Mouse (Mus musculus): Measurements from ENCODE around the gene Galnt17. TPM values are rescaled to one million over a fixed set of nuclear protein-coding genes. Genes with fewer than 3 reads are reported as not detected.
A peak's percentile ranks its signal among the peaks of the same experiment; 100 is the strongest.

Gene Galnt17
- polyA plus RNA-seq, 1 experiment from 2014 or later, result 0.81 TPM

GRCm38 (mm10) chr5:130875391-130875790 lies 432.9 kb downstream of the Galnt17 start:
- H3K27me3 ChIP-seq (ENCODE audit: control insufficient read depth, insufficient read depth, low read length), result no peaks in the 10 kb centered on the region
- H3K9ac ChIP-seq (ENCODE audit: low read length), result no peak overlapping the region
- H3K4me3 ChIP-seq (ENCODE audit: low read depth, low read length), result no peak overlapping the region
- TF ChIP-seq EP300 (optimal IDR thresholded peaks at IDR 0.05) (no peak), CTCF (IDR thresholded peaks at IDR 0.05; ENCODE audit: low read depth) (no peak)
- H3K4me1 ChIP-seq (replicated peaks; ENCODE audit: control insufficient read depth, insufficient read depth), result no peaks in the 10 kb centered on the region
- H3K4me2 ChIP-seq (replicated peaks; ENCODE audit: low read depth), result no peak overlapping the region
- no peaks in the 10 kb centered on the region for H3K9me3 ChIP-seq (ENCODE audit: control insufficient read depth, low read length)
- no peak for ATAC-seq (ENCODE audit: low FRiP score, low TSS enrichment)
- no peak overlapping the region for H3K27ac ChIP-seq (replicated peaks)
- WGBS, result 89% methylated on average over 3 of the region's 3 CpGs
- DNase-seq (ENCODE audit: low spot score), result no peak
- H3K36me3 ChIP-seq (ENCODE audit: control insufficient read depth, insufficient read depth, low read length), result no peaks in the 10 kb centered on the region

GRCm38 (mm10) chr5:130871086-130871485 lies 437.2 kb downstream of the Galnt17 start:
- no peak for TF ChIP-seq CTCF (IDR thresholded peaks at IDR 0.05; ENCODE audit: low read depth)
- H3K4me1 ChIP-seq (replicated peaks; ENCODE audit: control insufficient read depth, insufficient read depth), result no peaks in the 10 kb centered on the region
- no peak overlapping the region for H3K4me3 ChIP-seq (ENCODE audit: low read depth, low read length)
- no peak overlapping the region for H3K4me2 ChIP-seq (replicated peaks; ENCODE audit: low read depth)
- H3K27me3 ChIP-seq (ENCODE audit: control insufficient read depth, insufficient read depth, low read length), result no peaks in the 10 kb centered on the region
- no peak overlapping the region for H3K27ac ChIP-seq (replicated peaks)
- H3K9me3 ChIP-seq (ENCODE audit: control insufficient read depth, low read length), result no peaks in the 10 kb centered on the region
- no peaks in the 10 kb centered on the region for H3K36me3 ChIP-seq (ENCODE audit: control insufficient read depth, insufficient read depth, low read length)
- 50% methylated on average over 8 of the region's 8 CpGs for WGBS
- DNase-seq (ENCODE audit: low spot score), result no peak
- ATAC-seq (ENCODE audit: low FRiP score, low TSS enrichment), result no peak
- no peak overlapping the region for H3K9ac ChIP-seq (ENCODE audit: low read length)

- H3K4me3 ChIP-seq (ENCODE audit: low read depth, low read length), result no peak overlapping the region
- TF ChIP-seq EP300 (optimal IDR thresholded peaks at IDR 0.05), result no peak
- TF ChIP-seq CTCF (IDR thresholded peaks at IDR 0.05; ENCODE audit: low read depth), result peak; percentile 57
- no peak overlapping the region for H3K4me2 ChIP-seq (replicated peaks; ENCODE audit: low read depth)
- DNase-seq (ENCODE audit: low spot score) (no peak), ATAC-seq (ENCODE audit: low FRiP score, low TSS enrichment) (no peak)
- no peaks in the 10 kb centered on the region for H3K4me1 ChIP-seq (replicated peaks; ENCODE audit: control insufficient read depth, insufficient read depth)
- H3K27me3 ChIP-seq (ENCODE audit: control insufficient read depth, insufficient read depth, low read length), result no peaks in the 10 kb centered on the region
- H3K36me3 ChIP-seq (ENCODE audit: control insufficient read depth, insufficient read depth, low read length), result no peaks in the 10 kb centered on the region
- H3K9ac ChIP-seq (ENCODE audit: low read length), result no peak overlapping the region
- H3K27ac ChIP-seq (replicated peaks), result no peak overlapping the region
- H3K9me3 ChIP-seq (ENCODE audit: control insufficient read depth, low read length), result no peaks in the 10 kb centered on the region
- 85% methylated on average over 1 of the region's 1 CpGs for WGBS
These were observed 438.4 kb downstream of the Galnt17 start for GRCm38 (mm10) chr5:130869869-130870268.

- no peaks in the 10 kb centered on the region for H3K4me1 ChIP-seq (replicated peaks; ENCODE audit: control insufficient read depth, insufficient read depth)
- H3K4me2 ChIP-seq (replicated peaks; ENCODE audit: low read depth), result no peak overlapping the region
- no peak overlapping the region for H3K4me3 ChIP-seq (ENCODE audit: low read depth, low read length)
- no peaks in the 10 kb centered on the region for H3K36me3 ChIP-seq (ENCODE audit: control insufficient read depth, insufficient read depth, low read length)
- H3K9ac ChIP-seq (ENCODE audit: low read length), result no peak overlapping the region
- no peak overlapping the region for H3K27ac ChIP-seq (replicated peaks)
- no peaks in the 10 kb centered on the region for H3K9me3 ChIP-seq (ENCODE audit: control insufficient read depth, low read length)
- ATAC-seq (ENCODE audit: low FRiP score, low TSS enrichment) (no peak), DNase-seq (ENCODE audit: low spot score) (peak; percentile 21)
- no peak for TF ChIP-seq EP300 (optimal IDR thresholded peaks at IDR 0.05)
- TF ChIP-seq CTCF (IDR thresholded peaks at IDR 0.05; ENCODE audit: low read depth), result peak; percentile 71
- H3K27me3 ChIP-seq (ENCODE audit: control insufficient read depth, insufficient read depth, low read length), result no peaks in the 10 kb centered on the region
- WGBS, result 59% methylated on average over 5 of the region's 5 CpGs
These were observed 446.0 kb downstream of the Galnt17 start for GRCm38 (mm10) chr5:130862302-130862701.

GRCm38 (mm10) chr5:130859736-130860135 lies 448.6 kb downstream of the Galnt17 start:
- H3K4me3 ChIP-seq (ENCODE audit: low read depth, low read length), result no peak overlapping the region
- 42% methylated on average over 5 of the region's 6 CpGs for WGBS
- no peaks in the 10 kb centered on the region for H3K27me3 ChIP-seq (ENCODE audit: control insufficient read depth, insufficient read depth, low read length)
- no peaks in the 10 kb centered on the region for H3K4me1 ChIP-seq (replicated peaks; ENCODE audit: control insufficient read depth, insufficient read depth)
- H3K36me3 ChIP-seq (ENCODE audit: control insufficient read depth, insufficient read depth, low read length), result no peaks in the 10 kb centered on the region
- no peaks in the 10 kb centered on the region for H3K9me3 ChIP-seq (ENCODE audit: control insufficient read depth, low read length)
- H3K4me2 ChIP-seq (replicated peaks; ENCODE audit: low read depth), result no peak overlapping the region
- DNase-seq (ENCODE audit: low spot score), result no peak
- no peak overlapping the region for H3K27ac ChIP-seq (replicated peaks)
- no peak for ATAC-seq (ENCODE audit: low FRiP score, low TSS enrichment)
- TF ChIP-seq EP300 (optimal IDR thresholded peaks at IDR 0.05), result no peak
- peak; percentile 57 for TF ChIP-seq CTCF (IDR thresholded peaks at IDR 0.05; ENCODE audit: low read depth)
- H3K9ac ChIP-seq (ENCODE audit: low read length), result no peak overlapping the region

- Histone ChIP-seq H3K4me1 (replicated peaks; ENCODE audit: control insufficient read depth, insufficient read depth) (no peaks in the 10 kb centered on the region), H3K9me3 (ENCODE audit: control insufficient read depth, low read length) (no peaks in the 10 kb centered on the region), H3K27ac (replicated peaks) (no peak overlapping the region), H3K36me3 (ENCODE audit: control insufficient read depth, insufficient read depth, low read length) (no peaks in the 10 kb centered on the region), H3K4me2 (replicated peaks; ENCODE audit: low read depth) (no peak overlapping the region), H3K27me3 (ENCODE audit: control insufficient read depth, insufficient read depth, low read length) (no peaks in the 10 kb centered on the region), H3K9ac (ENCODE audit: low read length) (no peak overlapping the region), H3K4me3 (ENCODE audit: low read depth, low read length) (no peak overlapping the region)
- TF ChIP-seq EP300 (optimal IDR thresholded peaks at IDR 0.05), result no peak
- no peak for TF ChIP-seq CTCF (IDR thresholded peaks at IDR 0.05; ENCODE audit: low read depth)
- ATAC-seq (ENCODE audit: low FRiP score, low TSS enrichment), result peak; percentile 31; the same call in 1 of the 2 replicates
- WGBS, result 63% methylated on average over 3 of the region's 3 CpGs
- DNase-seq (ENCODE audit: low spot score), result no peak
These were observed 449.6 kb downstream of the Galnt17 start for GRCm38 (mm10) chr5:130858706-130859105.

All from stomach, postnatal 0 days (tissue).